Mouse (Mus musculus) layer of hippocampus, adult 2 months (tissue): ENCODE data around the gene Tmem184c. TPM values are rescaled to one million over a fixed set of nuclear protein-coding genes. Genes with fewer than 3 reads are reported as not detected.
A peak's percentile ranks its signal among the peaks of the same experiment; 100 is the strongest.

ENCODE experiments used
- DNase-seq, 2 experiments: peaks; one replicate each; pipeline ENCODE4 v3.0.0; 2022; ENCODE audit warnings: low spot score in 2 of 2
- H3K27ac ChIP-seq: fragments of 200-600 bp; 2 replicates; pipeline ENCODE4 v1.8.1; 2022
- H3K4me3 ChIP-seq: fragments of 200-600 bp; 2 replicates; pipeline ENCODE4 v1.8.1; 2022; ENCODE audit warnings: mild to moderate bottlenecking
- CTCF ChIP-seq: fragments of 200-600 bp; conservative IDR thresholded peaks from 2 replicates; pipeline ENCODE4 v1.8.1; 2022; ENCODE audit warnings: antibody characterized with exemption, mild to moderate bottlenecking, moderate library complexity
- total RNA-seq, 2 experiments: library from RNA; stranded (reverse); gene quantifications; 2 replicates each; pipeline ENCODE4 v1.2.3; 2021

Gene Tmem184c
- total RNA-seq, 2 experiments from 2014 or later = 59.0 to 72.3 TPM

DNA sequence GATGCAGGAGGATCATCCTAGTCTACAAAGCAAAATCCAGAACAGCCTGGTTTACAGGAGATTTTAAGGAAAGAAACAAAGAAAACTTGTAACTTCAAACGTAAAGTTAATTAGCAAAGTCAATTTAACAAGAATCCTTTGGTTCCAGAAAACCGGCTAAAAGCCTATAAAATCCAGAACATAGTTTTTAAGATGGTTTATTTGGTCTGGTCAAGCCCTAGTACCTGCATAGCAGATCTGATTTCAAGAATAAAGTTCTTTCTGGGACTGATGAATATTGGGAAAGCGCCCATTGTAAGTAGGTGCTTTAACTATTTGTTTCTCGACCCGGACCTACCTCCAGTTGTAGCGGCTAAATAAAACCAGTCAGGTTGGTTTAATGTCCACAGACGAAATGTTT is 877 bp downstream of the Tmem184c start:
- Histone ChIP-seq H3K4me3 (peak overlapping the region; percentile 84), H3K27ac (no peak overlapping the region)
- TF ChIP-seq CTCF = no peak
- DNase-seq = no peak

DNA sequence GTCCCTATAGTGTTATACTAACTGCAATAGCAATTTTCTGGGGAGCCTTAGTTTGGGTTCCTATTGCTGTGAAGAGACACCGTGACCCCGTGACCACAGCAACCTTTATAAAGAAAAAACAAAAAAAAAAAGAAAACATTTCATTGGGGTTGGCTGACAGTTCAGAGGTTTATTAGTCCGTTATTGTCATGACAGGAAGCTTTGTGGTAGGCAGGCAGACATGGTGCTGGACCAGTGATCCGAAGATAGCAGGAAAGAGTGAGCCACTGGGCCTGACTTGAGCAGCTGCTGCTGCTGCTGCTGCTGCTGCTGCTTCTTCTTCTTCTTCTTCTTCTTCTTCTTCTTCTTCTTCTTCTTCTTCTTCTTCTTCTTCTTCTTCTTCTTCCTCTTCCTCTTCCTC is 26.3 kb downstream of the Tmem184c start:
- DNase-seq = no peak
- H3K27ac ChIP-seq = no peak overlapping the region
- TF ChIP-seq CTCF = no peak
- H3K4me3 ChIP-seq = no peak overlapping the region

DNA sequence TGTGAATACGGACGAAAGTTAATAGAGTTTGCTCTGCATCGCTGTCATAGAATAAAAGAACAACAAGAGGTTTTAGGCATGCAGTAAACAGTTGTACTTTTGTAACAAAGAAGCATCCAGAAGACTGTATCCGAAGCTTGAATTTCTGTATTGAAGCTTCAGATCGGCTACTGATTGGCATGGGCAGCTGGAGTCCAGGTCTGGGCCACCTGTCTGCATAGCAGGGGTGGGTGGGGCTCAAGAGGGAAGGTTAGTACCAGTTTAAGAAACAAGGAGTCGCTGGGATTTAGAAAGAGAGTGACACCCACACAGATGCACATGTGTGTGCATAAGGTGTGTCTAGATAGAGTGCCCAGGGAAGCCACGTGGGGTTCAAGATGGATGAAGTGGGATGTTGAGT is 32.8 kb downstream of the Tmem184c start:
- no peak for DNase-seq
- no peak overlapping the region for H3K4me3 ChIP-seq
- H3K27ac ChIP-seq = no peak overlapping the region
- TF ChIP-seq CTCF = no peak

GRCm38 (mm10) chr8:77574229-77574628 is 36.3 kb downstream of the Tmem184c start:
- TF ChIP-seq CTCF = peak; percentile 68
- DNase-seq = no peak
- Histone ChIP-seq H3K27ac (no peak overlapping the region), H3K4me3 (no peak overlapping the region)

DNA sequence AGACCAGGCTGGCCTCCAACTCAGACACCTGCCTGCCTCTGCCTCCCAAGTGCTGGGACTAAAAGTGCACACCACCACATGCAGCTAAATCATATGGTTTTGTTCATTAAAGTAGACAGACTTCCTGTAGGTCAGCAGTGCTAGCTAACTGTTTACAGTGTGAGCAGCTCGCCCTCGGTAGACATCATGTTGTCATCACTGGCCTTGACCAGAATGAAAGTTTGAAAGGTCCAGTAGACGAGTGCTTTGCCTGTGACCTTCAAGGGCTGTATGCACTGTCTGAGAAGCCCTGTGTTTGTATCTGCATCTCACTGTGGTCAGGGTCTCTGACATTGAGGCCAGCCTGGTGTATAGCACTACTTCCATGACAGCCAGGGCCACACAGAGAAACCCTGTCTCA is 49.1 kb downstream of the Tmem184c start:
- TF ChIP-seq CTCF = no peak
- no peak for DNase-seq
- H3K27ac ChIP-seq = no peak overlapping the region
- H3K4me3 ChIP-seq = no peak overlapping the region

DNA sequence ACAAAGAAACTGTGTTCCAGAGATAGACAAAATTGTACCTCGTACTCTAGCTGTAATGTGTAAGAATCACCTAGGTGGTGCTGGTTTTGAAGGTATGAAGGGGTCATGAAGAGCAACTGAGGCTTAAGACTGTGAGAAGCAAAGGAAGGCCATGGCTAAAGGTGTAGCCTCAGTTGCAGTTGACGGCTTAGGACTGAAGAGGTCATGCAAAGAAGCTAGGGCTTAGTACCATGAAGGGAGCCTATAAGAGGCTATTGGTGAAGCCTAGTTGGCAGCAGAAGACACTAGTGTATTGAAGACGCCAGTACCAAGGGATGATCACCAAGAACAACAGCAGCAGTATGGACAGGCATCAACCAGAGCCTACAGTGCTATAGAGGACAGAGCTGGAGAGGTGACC is 58.0 kb downstream of the Tmem184c start:
- no peak overlapping the region for H3K4me3 ChIP-seq
- no peak overlapping the region for H3K27ac ChIP-seq
- no peak for DNase-seq
- TF ChIP-seq CTCF = no peak

DNA sequence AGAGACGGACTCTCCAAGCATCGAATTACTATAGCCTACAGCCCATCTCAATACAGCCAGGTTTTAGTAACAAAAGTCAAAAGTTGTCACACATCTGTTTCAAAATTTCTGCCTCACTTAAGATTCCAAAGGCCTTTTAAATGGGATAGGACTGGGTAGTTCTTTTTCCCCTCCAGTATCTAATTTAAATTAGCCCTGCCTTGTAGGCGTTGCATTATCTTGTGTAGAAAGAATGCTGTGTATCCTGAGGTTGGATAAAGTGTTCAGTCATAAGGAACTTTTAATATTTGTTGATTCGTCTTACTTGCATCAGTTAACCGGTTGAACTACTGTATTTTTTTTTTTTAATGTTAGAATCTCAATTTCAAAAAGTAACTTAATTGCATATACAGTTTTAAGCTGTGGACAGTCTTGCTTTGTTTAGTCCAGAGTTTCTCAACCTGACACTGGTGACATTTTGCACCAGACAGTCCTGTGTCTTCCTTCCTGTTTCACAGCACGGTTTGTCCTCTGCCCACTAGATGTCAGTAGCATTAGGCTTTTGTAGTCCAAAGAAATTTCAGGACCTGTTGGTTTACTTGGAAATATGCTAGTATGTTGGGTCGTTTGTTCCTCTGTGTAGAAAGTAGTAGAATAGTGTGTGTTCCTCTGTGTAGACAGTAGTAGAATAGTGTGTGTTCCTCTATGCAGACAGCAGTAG is 60.5 kb downstream of the Tmem184c start:
- H3K4me3 ChIP-seq = peak overlapping the region; percentile 93
- TF ChIP-seq CTCF = peak; percentile 77
- H3K27ac ChIP-seq = peak overlapping the region; percentile 94; the same call in 1 of the 2 replicates
- DNase-seq = peak in 1 of 2 experiments; percentile 11

- TF ChIP-seq CTCF = no peak
- Histone ChIP-seq H3K4me3 (peak within 1 kb of the TSS; percentile 93), H3K27ac (peak within 1 kb of the TSS; percentile 94)
- peak; percentile 91 to 95 for DNase-seq
Measured at GRCm38 (mm10) chr8:77549121-77549706, 61.3 kb downstream of the Tmem184c start, which contains the start of gene Prmt9. Gene Prmt9, plus strand, starts transcription at chr8:77549397.

Other genes starting within 250 kb of the Tmem184c start
- gene Arhgap10, start 92.7 kb downstream of the Tmem184c start, total RNA-seq = 10 to 100 TPM in 1 of 2 experiments, 1 to 10 TPM in 1; 8.3 to 11.2 TPM
- gene Prmt9, start 61.3 kb downstream of the Tmem184c start, total RNA-seq = 10 to 100 TPM; 17.9 to 21.5 TPM
- gene Ednra, start 113.8 kb upstream of the Tmem184c start, total RNA-seq = 1 to 10 TPM; 4.5 to 6.4 TPM